Mouse (Mus musculus): ENCODE results near the gene Ggps1. TPM values are rescaled to one million over a fixed set of nuclear protein-coding genes. Genes with fewer than 3 reads are reported as not detected.

Gene Ggps1
- total RNA-seq, 4 experiments from 2014 or later = 21.5 to 24.5 (median 23.2) TPM

Other genes starting within 250 kb of the Ggps1 start
- gene B3galnt2, start 109.0 kb downstream of the Ggps1 start, total RNA-seq (2022) = 10 to 100 TPM; 25.6 to 33.4 (median 29.0) TPM
- gene Tbce, start 23.9 kb downstream of the Ggps1 start, total RNA-seq (2022) = 10 to 100 TPM; 22.2 to 26.1 (median 23.6) TPM
- 10 to 100 TPM; 18.9 to 20.5 (median 19.1) TPM for gene Arid4b, start 256 bp downstream of the Ggps1 start, total RNA-seq (2022)